Mouse (Mus musculus) lung, adult 2 months (tissue): ENCODE measurements at regions not wholly inside any gene's neighbourhood (a gene's known extent, or its start where the extent isn't known, plus 50 kb on each side); places are given as distances from the start of the nearest gene placed in this dataset.
"Not testable (repeated sequence)": the region's sequence is repeated elsewhere in the genome, so short reads cannot be mapped to it uniquely, and the experiment has no call there.

Source experiments
- DNase-seq: peaks from one replicate; pipeline ENCODE4 v3.0.0; 2022
- H3K4me1 ChIP-seq: fragments of 200-500 bp; 2 replicates; pipeline ENCODE4 v1.6.1; 2011; ENCODE audit warnings: low read length; ENCODE audit not compliant: control insufficient read depth, insufficient read depth
- H3K4me3 ChIP-seq: fragments of 200-500 bp; replicated peaks from 2 replicates; pipeline ENCODE3; 2011; ENCODE audit warnings: low read depth, mild to moderate bottlenecking, control low read depth, low read length; ENCODE audit errors: extremely low read depth
- CTCF ChIP-seq: fragments of 200-500 bp; IDR thresholded peaks from 2 replicates; pipeline ENCODE4 v1.5.1; 2011; ENCODE audit warnings: mild to moderate bottlenecking, low read length, control low read depth; ENCODE audit not compliant: insufficient read depth
- POLR2A ChIP-seq: fragments of 200-500 bp; IDR thresholded peaks from 2 replicates; pipeline ENCODE4 v1.6.1; 2011; ENCODE audit warnings: low read depth, mild to moderate bottlenecking, control low read depth, low read length, borderline replicate concordance; ENCODE audit errors: extremely low read depth
- WGBS: fragments of 180-500 bp; shearing (Covaris S2); methylation state at CpG from one replicate; pipeline ENCODE4 v1.1.7; 2018; 5-methylcytosine and 5-hydroxymethylcytosine counted together

DNA sequence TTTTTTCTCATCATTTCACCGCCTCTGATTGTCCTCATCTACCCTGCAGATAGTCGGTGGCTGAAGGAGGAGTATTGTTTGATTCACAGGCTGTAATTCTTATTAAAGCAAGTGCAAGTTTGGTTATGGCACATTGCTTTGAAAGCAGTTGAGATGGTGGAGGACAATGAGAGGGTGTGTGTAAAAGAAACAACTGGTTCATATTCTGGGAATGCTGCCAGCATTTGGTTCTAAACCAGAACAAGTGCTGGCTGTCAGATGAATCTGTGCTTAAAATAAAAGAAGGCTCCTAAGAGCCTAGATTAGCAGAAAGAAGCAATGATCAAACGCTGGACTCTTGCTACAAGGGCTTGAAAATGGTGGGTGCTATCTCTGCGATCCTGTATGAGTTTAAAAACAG, 622.7 kb upstream of the Fam241a start:
- Histone ChIP-seq H3K4me1 (no peaks in the 10 kb centered on the region), H3K4me3 (no peak overlapping the region)
- TF ChIP-seq CTCF: no peak
- no peak for TF ChIP-seq POLR2A
- no peak for DNase-seq
- WGBS: 48% methylated on average over 4 of the region's 4 CpGs

DNA sequence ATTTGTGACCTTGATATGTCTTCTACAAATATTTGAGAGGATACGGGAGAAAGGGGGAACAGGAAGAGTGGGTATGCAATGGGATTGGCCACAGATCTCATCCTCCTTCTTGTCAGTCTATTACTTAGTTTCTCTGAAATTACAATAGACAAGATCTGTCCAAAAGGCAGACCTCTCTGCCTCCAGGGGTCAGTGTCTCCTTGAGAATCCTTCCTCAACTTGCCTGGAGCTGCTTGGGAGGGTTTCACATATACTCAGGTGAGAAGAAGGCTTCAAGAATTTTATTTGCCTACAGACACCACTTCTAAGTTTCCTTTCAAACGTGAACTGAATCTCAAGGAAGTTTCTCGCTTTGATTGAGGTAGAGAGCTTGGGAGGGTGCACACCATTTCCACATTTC, 575.0 kb upstream of the Fam241a start:
- TF ChIP-seq CTCF: no peak
- TF ChIP-seq POLR2A: no peak
- H3K4me3 ChIP-seq: no peak overlapping the region
- DNase-seq: no peak
- 33% methylated on average over 3 of the region's 3 CpGs for WGBS
- H3K4me1 ChIP-seq: no peaks in the 10 kb centered on the region

- DNase-seq: no peak
- no peak for TF ChIP-seq POLR2A
- TF ChIP-seq CTCF: no peak
- H3K4me1 ChIP-seq: no peaks in the 10 kb centered on the region
- no peak overlapping the region for H3K4me3 ChIP-seq
Measured at GRCm38 (mm10) chr3:128429706-128430105, 533.6 kb upstream of the Fam241a start.

- DNase-seq: no peak
- Histone ChIP-seq H3K4me3 (no peak overlapping the region), H3K4me1 (no peaks in the 10 kb centered on the region)
- WGBS: 74% methylated on average over 2 of the region's 2 CpGs
- TF ChIP-seq POLR2A (no peak), CTCF (no peak)
Measured at GRCm38 (mm10) chr3:128415568-128415967, 519.4 kb upstream of the Fam241a start.

DNA sequence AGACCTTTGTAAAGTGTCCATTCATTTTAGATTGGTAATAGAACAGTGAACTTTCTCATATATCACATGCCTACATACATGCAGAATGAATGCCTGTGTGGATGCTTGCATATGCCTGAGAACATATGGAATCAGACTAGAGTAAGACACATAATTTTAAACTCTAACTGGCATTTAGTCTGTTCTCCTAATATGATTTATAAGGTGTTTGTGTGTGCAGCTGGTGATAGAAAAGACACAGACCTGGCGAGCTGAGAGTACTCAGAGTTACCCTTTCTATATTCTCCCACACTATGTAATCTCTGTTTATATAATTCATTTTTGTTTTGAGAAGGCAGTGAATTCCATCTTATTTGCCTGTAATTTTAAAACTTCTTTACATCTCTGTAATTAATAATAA, 517.4 kb upstream of the Fam241a start:
- no peak overlapping the region for H3K4me3 ChIP-seq

GRCm38 (mm10) chr3:128412157-128412556, 516.0 kb upstream of the Fam241a start:
- Histone ChIP-seq H3K4me1 (no peaks in the 10 kb centered on the region), H3K4me3 (no peak overlapping the region)
- no peak for DNase-seq
- TF ChIP-seq CTCF (no peak), POLR2A (no peak)

More for the DNA sequence above, 517.4 kb upstream of the Fam241a start:
- no peaks in the 10 kb centered on the region for H3K4me1 ChIP-seq
- DNase-seq: no peak
- TF ChIP-seq POLR2A (no peak), CTCF (no peak)
- 58% methylated on average over 1 of the region's 1 CpGs for WGBS

DNA sequence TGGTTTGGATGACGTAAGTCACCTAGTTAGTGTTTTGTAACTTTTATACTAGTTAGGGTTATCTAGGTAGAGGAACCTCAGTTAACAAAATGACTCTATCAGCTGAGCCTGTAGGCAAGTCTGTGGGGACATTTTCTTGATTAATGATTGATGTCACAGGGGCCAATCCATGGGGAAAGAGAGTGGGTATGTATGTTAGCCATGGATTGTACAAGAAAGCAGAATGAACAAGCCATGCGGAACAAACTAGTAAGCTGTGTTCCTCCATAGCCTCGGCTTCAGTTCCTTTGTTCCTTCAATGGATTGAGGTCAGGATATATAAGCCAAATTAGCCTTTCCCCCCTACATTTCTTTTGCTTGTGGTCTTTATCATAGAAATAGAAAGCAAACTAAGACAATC, 498.7 kb upstream of the Fam241a start:
- WGBS: 88% methylated on average over 3 of the region's 3 CpGs
- H3K4me1 ChIP-seq: no peaks in the 10 kb centered on the region
- no peak for TF ChIP-seq CTCF
- no peak for TF ChIP-seq POLR2A
- no peak overlapping the region for H3K4me3 ChIP-seq
- DNase-seq: no peak

- WGBS: 85% methylated on average over 4 of the region's 4 CpGs
- DNase-seq: no peak
- no peak for TF ChIP-seq CTCF
- TF ChIP-seq POLR2A: no peak
- Histone ChIP-seq H3K4me1 (no peaks in the 10 kb centered on the region), H3K4me3 (no peak overlapping the region)
Measured at GRCm38 (mm10) chr3:128380579-128380978, 484.5 kb upstream of the Fam241a start.

GRCm38 (mm10) chr3:128369521-128370127, 473.5 kb upstream of the Fam241a start:
- H3K4me3 ChIP-seq: no peak overlapping the region
- no peak for DNase-seq
- no peaks in the 10 kb centered on the region for H3K4me1 ChIP-seq
- TF ChIP-seq POLR2A: no peak
- no peak for TF ChIP-seq CTCF
- 58% methylated on average over 5 of the region's 5 CpGs for WGBS

DNA sequence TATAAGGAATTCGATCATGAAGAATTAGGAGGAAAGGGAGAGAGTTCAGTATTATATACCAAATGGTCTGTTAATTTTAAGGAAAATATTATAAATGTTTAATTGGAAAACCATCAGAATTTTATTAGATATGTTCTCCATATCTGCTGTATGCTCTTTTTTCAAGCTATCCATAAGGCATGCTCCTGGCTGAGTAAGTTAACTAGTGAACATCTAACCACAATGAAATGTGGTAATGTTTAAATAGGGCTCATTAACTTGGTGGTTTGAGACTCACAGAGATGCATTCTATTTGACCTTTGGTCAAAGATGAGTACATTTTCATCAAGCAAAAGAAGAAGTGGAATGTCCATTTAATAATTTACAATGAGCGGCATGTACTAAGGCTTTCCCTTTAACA, 466.2 kb upstream of the Fam241a start:
- no peak for DNase-seq
- WGBS: 85% methylated on average over 2 of the region's 2 CpGs
- no peak overlapping the region for H3K4me3 ChIP-seq
- TF ChIP-seq POLR2A: no peak
- no peak for TF ChIP-seq CTCF
- no peaks in the 10 kb centered on the region for H3K4me1 ChIP-seq

DNA sequence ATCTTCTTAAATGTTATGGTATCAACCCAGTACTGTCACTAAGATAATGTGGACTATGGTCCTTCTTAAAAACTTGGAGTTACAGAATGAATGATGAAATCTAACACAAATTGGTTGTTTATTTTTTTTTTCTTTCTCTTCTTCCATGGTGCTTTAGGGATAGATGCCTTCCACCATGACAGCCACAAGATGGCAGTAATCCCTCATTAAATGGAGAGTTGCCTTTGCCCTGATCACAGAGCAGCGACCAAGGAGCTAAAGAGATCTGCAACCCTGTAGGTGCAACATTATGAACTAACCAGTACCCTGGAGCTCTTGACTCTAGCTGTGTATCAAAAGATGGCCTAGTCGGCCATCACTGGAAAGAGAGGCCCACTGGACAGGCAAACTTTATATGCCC, 453.0 kb upstream of the Fam241a start:
- DNase-seq, H3K4me1 ChIP-seq, H3K4me3 ChIP-seq: not testable (repeated sequence)
- 10% methylated on average over 2 of the region's 2 CpGs for WGBS
